Mouse (Mus musculus) embryonic fibroblast, embryonic 13.5 days (primary cell): ENCODE measurements around the gene Lgals12.

Source experiments
- CTCF ChIP-seq: IDR thresholded peaks from 2 replicates; pipeline ENCODE4 v1.5.1; 2011; ENCODE audit warnings: mild to moderate bottlenecking, control low read depth, low read length, moderate library complexity, borderline replicate concordance; ENCODE audit not compliant: insufficient read depth
- POLR2A ChIP-seq: IDR thresholded peaks from 2 replicates; pipeline ENCODE4 v1.6.1; 2011; ENCODE audit warnings: low read depth, mild to moderate bottlenecking, control low read depth, low read length, moderate library complexity

- TF ChIP-seq CTCF (no peak), POLR2A (no peak)
These were observed 16.2 kb downstream of the Lgals12 start for GRCm38 (mm10) chr19:7590795-7591194.
